Mouse (Mus musculus) adrenal gland, adult 8-10 months (tissue): Measurements from ENCODE around the gene Gckr. TPM values are rescaled to one million over a fixed set of nuclear protein-coding genes. Genes with fewer than 3 reads are reported as not detected.

ENCODE experiments used
- DNase-seq: peaks from one replicate; pipeline ENCODE4 v3.0.0; 2022
- total RNA-seq, 4 experiments: library from RNA; stranded (reverse); gene quantifications; 2 replicates each; pipeline ENCODE4 v1.2.4; 2022

Gene Gckr
- total RNA-seq, result under 1 TPM in 3 of 4 experiments, not detected in 1; 0.26 to 0.70 (median 0.49) TPM

DNA sequence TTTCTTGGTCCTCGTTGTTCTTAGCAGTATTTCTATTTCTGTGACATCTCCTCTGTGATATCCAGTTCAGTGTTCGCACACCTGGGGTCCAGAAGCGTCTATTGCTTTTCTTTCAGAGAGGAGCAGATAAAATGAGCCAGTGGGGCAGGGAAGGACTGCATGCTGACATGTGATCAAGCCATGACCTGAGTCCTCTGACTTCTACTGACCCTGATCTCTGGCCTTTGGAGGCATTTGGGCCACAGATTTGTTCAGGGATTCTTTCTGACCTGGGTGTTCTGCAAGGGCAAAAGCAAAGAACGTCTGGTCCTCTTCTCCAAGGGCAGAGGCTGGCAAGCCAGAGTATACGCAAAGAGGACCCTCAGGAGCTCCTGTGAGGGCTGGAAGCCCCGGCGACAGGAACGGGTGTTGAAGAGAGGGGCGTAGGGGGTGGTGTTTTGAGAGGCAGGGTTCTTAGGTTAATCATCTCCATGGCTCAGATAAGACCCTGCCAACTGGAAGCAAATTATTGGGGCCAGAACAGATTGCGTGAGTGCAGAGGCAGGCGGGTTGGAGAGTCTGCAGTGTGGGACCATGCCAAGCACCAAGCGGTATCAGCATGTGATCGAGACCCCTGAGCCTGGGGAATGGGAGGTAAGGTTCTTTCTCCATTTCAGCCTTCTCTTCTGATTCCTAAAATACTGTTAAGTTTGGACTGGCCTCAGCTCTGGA lies at the start of gene Gckr:
Gene Gckr, plus strand, starts transcription at position 397 of the 711 bp plus-strand sequence.
- no peak for DNase-seq

- DNase-seq, result no peak
Observed at GRCm38 (mm10) chr5:31250716-31251115, 46.5 kb upstream of the Gckr start.

- no peak for DNase-seq
Observed at GRCm38 (mm10) chr5:31251541-31252101, 45.6 kb upstream of the Gckr start, which contains the start of gene Krtcap3. TSS of gene Krtcap3 (plus strand) at chr5:31251691.

DNA sequence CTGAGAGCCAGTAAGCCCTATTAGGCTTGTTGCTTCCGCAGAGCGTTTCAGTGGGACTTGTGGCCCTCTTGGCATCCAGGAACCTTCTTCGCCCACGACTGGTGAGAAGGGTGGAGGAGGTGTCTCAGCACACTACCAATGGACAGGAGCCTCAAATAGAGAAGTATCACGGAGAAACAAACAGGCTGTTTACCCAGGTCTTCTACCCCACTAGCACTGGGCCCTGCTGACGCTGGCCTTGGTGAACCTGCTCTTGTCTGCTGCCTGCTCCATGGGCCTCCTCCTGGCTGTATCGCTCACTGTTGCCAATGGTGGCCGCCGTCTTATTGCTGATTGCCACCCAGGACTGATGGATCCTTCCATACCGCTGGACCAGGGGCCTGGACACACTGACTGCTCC lies 45.1 kb upstream of the Gckr start:
- DNase-seq, result no peak

DNA sequence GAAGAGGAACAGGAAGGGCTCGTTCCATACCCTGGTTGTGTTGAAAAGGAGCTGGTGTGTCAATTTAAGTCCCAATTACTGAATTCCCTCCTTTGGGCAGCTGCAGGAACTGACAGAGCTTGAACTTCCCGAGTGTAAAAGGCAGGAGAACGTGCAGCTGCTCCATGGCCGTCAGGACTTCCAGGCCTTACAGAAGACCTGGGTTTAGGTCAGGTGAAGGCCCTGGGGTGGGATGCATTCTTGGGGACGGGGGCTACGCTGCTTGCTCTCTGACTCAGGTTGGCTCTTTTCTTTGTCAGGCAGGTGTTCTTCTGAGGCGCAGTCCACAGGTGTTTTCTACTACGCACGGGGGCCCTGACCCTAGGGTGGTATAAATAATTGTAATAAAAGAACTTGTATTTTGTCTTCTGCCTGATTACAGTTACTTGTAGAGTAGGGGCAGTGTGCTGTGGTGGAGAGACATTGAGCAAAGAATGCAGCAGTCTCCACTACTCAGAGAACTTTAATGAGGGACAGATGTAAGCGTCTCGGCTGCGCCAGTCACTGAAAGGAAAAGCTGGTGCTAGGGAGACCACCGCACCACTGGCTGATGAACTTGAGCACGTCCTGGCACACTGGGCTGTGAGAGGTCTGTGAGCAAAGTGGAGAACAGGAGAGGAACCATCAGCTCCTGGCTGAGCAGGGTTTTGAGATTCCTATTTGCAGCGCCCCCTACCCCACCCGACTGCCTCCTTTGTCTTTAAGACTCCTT lies 44.3 kb upstream of the Gckr start:
- no peak for DNase-seq

DNA sequence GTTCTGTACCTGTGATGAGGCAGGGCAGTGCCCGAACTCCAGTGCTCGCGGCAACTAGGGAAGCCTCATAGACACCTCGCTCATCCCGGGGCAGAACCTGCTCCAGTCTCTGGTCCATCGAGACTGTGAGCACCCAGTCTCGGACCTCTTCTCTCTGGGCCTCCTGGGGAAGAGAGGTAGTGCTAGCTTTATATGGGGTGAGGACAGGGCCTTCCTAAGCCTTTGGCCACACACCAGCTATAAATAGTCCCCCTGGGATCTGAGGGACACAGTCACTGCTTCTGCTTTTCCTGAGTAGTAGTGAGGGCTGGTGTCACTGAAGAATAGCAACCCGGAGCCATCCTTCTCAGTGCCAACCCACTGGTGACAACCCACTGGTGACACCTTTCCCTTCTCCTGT lies 43.4 kb upstream of the Gckr start:
- DNase-seq, result no peak

DNA sequence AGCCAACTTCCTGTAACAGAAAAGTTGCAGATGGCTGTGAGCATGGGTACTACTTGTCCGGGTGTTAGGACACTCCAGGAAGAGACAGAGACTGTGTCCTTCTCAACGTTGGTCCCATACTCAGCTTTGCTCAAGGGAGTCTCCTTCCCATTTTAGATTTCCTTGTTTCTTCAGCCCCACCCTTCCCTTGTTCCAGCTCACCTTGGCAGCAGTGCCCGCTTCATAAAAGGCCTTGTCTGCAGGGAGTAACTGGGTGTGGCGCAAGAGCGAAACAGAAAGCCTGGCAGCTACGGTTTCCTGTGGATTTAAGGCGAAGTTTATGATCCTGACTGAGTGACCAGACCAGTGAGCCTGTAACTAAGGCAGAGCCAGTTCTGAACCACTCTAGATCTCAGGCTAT lies 42.8 kb upstream of the Gckr start:
- DNase-seq, result peak; percentile 37

- DNase-seq, result no peak
Observed at GRCm38 (mm10) chr5:31254901-31255300, 42.3 kb upstream of the Gckr start.

DNA sequence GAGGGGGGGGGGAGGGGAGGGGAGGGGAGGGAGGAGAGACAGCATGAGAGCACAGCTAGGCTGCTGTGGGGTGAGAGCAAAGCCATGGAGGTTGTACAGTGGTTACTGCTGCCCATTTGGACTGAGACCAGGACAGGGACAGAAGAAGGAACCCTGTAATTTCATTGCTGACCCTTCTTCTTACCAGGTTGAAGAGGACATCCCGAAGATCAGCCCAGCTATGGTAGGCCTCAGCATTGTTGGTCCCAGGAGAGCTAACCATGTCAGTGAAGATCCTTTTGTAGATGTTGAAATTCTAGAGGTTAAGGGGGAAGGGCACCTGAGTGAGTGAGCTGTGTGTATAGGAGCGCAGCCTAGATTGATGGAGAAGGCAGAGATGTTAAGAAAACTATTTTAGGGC lies 41.9 kb upstream of the Gckr start:
- no peak for DNase-seq

DNA sequence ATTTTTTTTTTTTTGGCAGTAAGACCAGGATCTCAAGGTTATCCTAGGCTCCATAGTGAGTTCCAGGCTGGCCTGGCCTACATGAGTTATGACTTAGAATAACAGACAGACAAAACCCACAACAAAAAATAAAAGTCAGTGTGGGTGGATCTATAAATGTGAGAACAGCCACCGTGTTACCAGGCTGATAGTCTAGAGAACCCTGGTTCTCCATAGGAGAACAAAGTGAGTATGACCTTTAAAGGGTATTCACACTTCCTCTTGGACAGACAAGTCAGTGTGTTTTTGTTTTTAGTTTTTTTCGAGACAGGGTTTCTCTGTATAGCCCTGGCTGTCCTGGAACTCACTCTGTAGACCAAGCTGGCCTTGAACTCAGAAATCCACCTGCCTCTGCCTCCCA lies 41.3 kb upstream of the Gckr start:
- no peak for DNase-seq

GRCm38 (mm10) chr5:31257616-31258015 lies 39.6 kb upstream of the Gckr start:
- DNase-seq, result no peak

DNA sequence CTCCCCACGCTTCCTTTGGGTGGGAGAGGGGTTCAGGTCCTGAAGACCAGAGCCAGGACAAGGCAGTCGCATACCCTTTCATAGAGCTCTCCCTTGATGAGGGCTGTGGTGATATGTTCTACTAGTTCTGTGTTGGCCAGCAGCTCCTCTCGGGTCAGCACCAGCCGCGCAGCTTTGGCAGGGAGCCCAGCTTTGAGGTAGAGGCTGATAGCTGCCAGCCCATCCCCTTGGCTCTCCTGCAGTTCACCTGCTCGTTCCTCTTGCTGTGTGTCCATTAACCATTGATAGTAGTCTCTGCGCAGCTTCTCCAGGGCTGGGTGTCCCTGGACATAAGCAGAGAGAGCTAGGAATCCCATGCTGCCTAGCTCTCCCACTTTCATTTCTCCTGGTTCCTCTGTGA lies 31.1 kb upstream of the Gckr start:
- no peak for DNase-seq

GRCm38 (mm10) chr5:31267686-31268085 lies 29.6 kb upstream of the Gckr start:
- no peak for DNase-seq

- DNase-seq, result no peak
Observed at GRCm38 (mm10) chr5:31273018-31273417, 24.2 kb upstream of the Gckr start.

GRCm38 (mm10) chr5:31279245-31279988 lies 17.8 kb upstream of the Gckr start:
- DNase-seq, result no peak

- DNase-seq, result no peak
Observed at GRCm38 (mm10) chr5:31288225-31288624, 9.0 kb upstream of the Gckr start.

GRCm38 (mm10) chr5:31288655-31289054 lies 8.6 kb upstream of the Gckr start:
- no peak for DNase-seq

GRCm38 (mm10) chr5:31289626-31290230 lies 7.5 kb upstream of the Gckr start:
- no peak for DNase-seq

GRCm38 (mm10) chr5:31290521-31291360 lies 6.5 kb upstream of the Gckr start, which contains the start of gene Ift172:
TSS of gene Ift172 (minus strand) at chr5:31291116.
- DNase-seq, result peak; percentile 97

- no peak for DNase-seq
Observed at GRCm38 (mm10) chr5:31291361-31291688, 5.9 kb upstream of the Gckr start.

DNA sequence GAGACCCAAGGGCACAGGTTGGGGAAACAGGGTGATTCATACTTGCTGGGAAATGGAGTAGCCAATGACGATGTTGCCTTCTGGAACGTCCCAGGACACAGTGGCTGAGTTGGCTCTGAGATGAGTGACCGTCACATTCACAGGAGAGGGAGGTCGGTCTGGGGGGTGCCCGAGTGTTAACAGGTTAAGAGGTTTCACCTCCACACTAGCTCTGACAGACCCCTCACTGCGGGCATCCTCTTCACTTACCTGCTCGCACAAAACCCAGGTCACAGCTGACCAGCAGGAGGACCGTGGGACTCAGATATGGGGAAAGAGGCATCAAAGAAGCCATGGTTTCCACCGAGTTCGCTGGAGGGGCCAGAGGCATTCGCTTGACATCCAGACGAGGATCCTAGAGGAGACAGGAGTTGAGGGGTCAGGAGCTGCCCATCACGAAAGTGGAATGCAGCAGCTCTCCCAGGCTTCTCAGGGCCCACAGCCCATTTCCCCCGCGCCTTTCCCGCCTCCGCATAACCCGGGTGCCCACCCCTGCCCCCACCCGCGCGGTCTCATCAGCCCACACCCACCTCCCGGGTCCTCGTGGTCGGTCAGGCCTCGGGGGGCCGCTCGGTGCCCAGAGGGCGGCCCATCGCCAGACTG lies 2.2 kb upstream of the Gckr start:
- no peak for DNase-seq
